Mouse (Mus musculus): ENCODE results near the gene Atp2a2. TPM values are rescaled to one million over a fixed set of nuclear protein-coding genes. Genes with fewer than 3 reads are reported as not detected.

The Atp2a2 gene
- polyA plus RNA-seq, 1 experiment: 60.1 TPM

- Histone ChIP-seq H3K27ac (ENCODE audit: insufficient read depth, low read depth, low read length) (peak overlapping the region; percentile 3; the same call in 1 of the 2 replicates), H3K27me3 (ENCODE audit: control insufficient read depth, insufficient read depth, low read length) (no peaks in the 10 kb centered on the region), H3K4me3 (ENCODE audit: low read depth, low read length) (no peak overlapping the region), H3K36me3 (ENCODE audit: control insufficient read depth, insufficient read depth, low read length) (no peaks in the 10 kb centered on the region), H3K4me1 (ENCODE audit: control insufficient read depth, insufficient read depth, insufficient read length, low read length) (peaks cover 50% of the 10 kb centered on the region)
- TF ChIP-seq CTCF (IDR thresholded peaks at IDR 0.05; ENCODE audit: extremely low read depth, insufficient read length, insufficient replicate concordance, low read depth, low read length) (no peak), POLR2A (IDR thresholded peaks at IDR 0.05; ENCODE audit: low read depth, low read length) (no peak)
- 54% methylated on average over 23 of the region's 23 CpGs for WGBS
These were observed 18.5 kb upstream of the Atp2a2 start for GRCm38 (mm10) chr5:122520254-122521129.

DNA sequence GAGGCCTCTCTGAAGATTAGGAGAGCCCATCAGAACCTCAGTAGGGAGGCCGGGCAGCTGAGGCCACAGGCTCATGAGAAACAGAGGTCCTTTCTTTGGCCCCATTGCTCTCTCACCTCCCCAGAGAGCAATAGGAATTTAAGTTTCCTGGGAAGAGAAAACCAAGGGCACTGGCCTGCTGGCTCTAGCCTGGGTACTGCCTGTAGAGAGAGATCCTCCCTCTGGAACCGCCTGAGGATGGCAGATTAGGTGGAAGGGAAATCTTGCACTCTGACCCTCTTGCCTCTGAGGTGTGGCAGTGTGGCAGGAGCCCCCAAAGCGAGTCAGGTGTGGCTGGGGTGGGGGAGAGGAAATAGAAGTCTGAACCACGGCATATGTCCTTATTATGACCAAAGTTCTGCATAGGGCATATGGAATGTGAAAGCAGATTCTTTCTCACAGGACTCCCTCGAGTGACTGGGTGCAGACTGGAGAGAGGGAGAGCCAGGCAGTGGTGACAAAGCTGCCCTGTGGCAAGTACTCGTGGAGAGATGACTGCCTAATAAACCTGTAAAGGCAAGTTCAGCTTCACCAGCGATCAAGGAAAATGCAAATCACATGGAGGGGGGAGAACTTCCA lies 17.1 kb upstream of the Atp2a2 start:
- WGBS: 19% methylated on average over 7 of the region's 7 CpGs
- Histone ChIP-seq H3K36me3 (ENCODE audit: control insufficient read depth, insufficient read depth, low read length) (no peaks in the 10 kb centered on the region), H3K4me3 (ENCODE audit: low read depth, low read length) (no peak overlapping the region; the same call in 1 of the 2 replicates), H3K27me3 (ENCODE audit: control insufficient read depth, insufficient read depth, low read length) (no peaks in the 10 kb centered on the region), H3K4me1 (ENCODE audit: control insufficient read depth, insufficient read depth, insufficient read length, low read length) (peaks cover 42% of the 10 kb centered on the region), H3K27ac (ENCODE audit: insufficient read depth, low read depth, low read length) (peak overlapping the region; percentile 98)
- TF ChIP-seq CTCF (IDR thresholded peaks at IDR 0.05; ENCODE audit: extremely low read depth, insufficient read length, insufficient replicate concordance, low read depth, low read length) (no peak), POLR2A (IDR thresholded peaks at IDR 0.05; ENCODE audit: low read depth, low read length) (no peak)

GRCm38 (mm10) chr5:122518247-122518646 lies 16.2 kb upstream of the Atp2a2 start:
- Histone ChIP-seq H3K36me3 (ENCODE audit: control insufficient read depth, insufficient read depth, low read length) (no peaks in the 10 kb centered on the region), H3K27ac (ENCODE audit: insufficient read depth, low read depth, low read length) (peak overlapping the region; percentile 98), H3K4me1 (ENCODE audit: control insufficient read depth, insufficient read depth, insufficient read length, low read length) (peaks cover 47% of the 10 kb centered on the region), H3K27me3 (ENCODE audit: control insufficient read depth, insufficient read depth, low read length) (no peaks in the 10 kb centered on the region), H3K4me3 (ENCODE audit: low read depth, low read length) (no peak overlapping the region)
- TF ChIP-seq POLR2A (IDR thresholded peaks at IDR 0.05; ENCODE audit: low read depth, low read length): no peak
- TF ChIP-seq CTCF (IDR thresholded peaks at IDR 0.05; ENCODE audit: extremely low read depth, insufficient read length, insufficient replicate concordance, low read depth, low read length): no peak
- 32% methylated on average over 8 of the region's 8 CpGs for WGBS

DNA sequence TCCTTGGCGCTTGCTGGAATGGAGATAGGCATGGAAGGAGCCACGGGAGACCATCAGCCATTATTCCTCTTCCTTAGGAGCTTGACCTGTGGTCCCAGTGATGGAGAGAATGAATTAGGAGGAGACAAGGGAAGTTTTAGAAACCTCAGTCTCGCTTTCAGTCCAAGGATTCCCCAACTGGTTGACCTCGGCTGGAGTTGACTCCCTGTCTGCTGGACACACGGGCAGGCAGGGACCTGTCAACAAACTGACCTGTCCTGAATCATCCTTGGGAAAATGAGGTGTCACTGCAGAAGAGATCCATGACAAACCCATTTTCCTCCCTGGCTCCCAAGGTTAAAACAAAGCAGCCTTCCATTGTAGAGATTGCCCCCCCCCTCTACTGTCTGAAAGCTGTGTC lies 14.9 kb upstream of the Atp2a2 start:
- peak overlapping the region; percentile 83 for H3K27ac ChIP-seq (ENCODE audit: insufficient read depth, low read depth, low read length)
- H3K4me1 ChIP-seq (ENCODE audit: control insufficient read depth, insufficient read depth, insufficient read length, low read length): peaks cover 49% of the 10 kb centered on the region
- H3K27me3 ChIP-seq (ENCODE audit: control insufficient read depth, insufficient read depth, low read length): no peaks in the 10 kb centered on the region

DNA sequence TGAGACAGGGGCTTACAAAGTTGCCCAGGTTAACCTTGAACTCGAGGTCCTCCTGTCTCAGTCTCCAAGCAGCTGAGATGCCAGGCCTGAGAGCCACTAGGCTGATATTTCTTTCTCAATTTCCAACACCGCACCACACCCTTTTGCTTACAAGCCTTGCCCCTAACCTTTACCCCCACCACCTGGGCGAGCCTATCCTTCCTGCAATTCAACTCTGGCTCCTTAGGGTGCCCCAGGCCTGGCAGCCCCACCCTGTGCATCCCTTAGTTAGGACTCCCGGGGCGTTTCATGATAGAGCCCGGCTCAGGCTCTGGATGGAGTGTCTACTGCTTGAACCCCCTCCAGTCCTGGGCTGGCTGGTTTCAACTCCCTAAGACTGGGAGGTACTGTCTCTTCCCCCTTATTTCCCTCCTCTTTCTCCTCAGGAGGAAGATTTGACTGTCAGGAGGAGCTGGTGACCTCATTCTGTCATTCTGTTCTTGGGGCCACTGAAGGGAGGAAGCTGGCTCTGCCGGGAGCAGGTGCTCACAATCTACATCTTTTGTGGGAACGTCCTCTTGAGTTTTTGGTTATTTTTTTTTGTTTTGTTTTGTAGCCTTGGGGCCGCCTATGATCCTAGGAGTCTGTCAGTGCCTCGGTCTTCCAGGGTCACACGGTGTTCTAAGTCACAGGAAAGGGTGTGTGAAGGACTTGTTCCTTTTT lies 14.2 kb upstream of the Atp2a2 start:
- 31% methylated on average over 11 of the region's 11 CpGs for WGBS
- H3K4me1 ChIP-seq (ENCODE audit: control insufficient read depth, insufficient read depth, insufficient read length, low read length): peaks cover 55% of the 10 kb centered on the region
- peak overlapping the region; percentile 83 for H3K27ac ChIP-seq (ENCODE audit: insufficient read depth, low read depth, low read length)

More for the DNA sequence above, 14.9 kb upstream of the Atp2a2 start:
- no peaks in the 10 kb centered on the region for H3K36me3 ChIP-seq (ENCODE audit: control insufficient read depth, insufficient read depth, low read length)
- no peak overlapping the region for H3K4me3 ChIP-seq (ENCODE audit: low read depth, low read length)
- TF ChIP-seq POLR2A (IDR thresholded peaks at IDR 0.05; ENCODE audit: low read depth, low read length) (no peak), CTCF (IDR thresholded peaks at IDR 0.05; ENCODE audit: extremely low read depth, insufficient read length, insufficient replicate concordance, low read depth, low read length) (no peak)
- 87% methylated on average over 5 of the region's 5 CpGs for WGBS

GRCm38 (mm10) chr5:122514127-122514521 lies 12.1 kb upstream of the Atp2a2 start:
- Histone ChIP-seq H3K27ac (ENCODE audit: insufficient read depth, low read depth, low read length) (no peak overlapping the region; the same call in 1 of the 2 replicates), H3K4me3 (ENCODE audit: low read depth, low read length) (no peak overlapping the region), H3K27me3 (ENCODE audit: control insufficient read depth, insufficient read depth, low read length) (no peaks in the 10 kb centered on the region), H3K4me1 (ENCODE audit: control insufficient read depth, insufficient read depth, insufficient read length, low read length) (peaks cover 52% of the 10 kb centered on the region), H3K36me3 (ENCODE audit: control insufficient read depth, insufficient read depth, low read length) (no peaks in the 10 kb centered on the region)
- TF ChIP-seq CTCF (IDR thresholded peaks at IDR 0.05; ENCODE audit: extremely low read depth, insufficient read length, insufficient replicate concordance, low read depth, low read length): no peak
- no peak for TF ChIP-seq POLR2A (IDR thresholded peaks at IDR 0.05; ENCODE audit: low read depth, low read length)
- WGBS: 28% methylated on average over 8 of the region's 8 CpGs

More for the DNA sequence above, 14.2 kb upstream of the Atp2a2 start:
- 0 out of 2 replicates have a peak, but pooled peaks have one; percentile 19 for TF ChIP-seq POLR2A (IDR thresholded peaks at IDR 0.05; ENCODE audit: low read depth, low read length)
- TF ChIP-seq CTCF (IDR thresholded peaks at IDR 0.05; ENCODE audit: extremely low read depth, insufficient read length, insufficient replicate concordance, low read depth, low read length): no peak; the same call in 1 of the 2 replicates
- Histone ChIP-seq H3K27me3 (ENCODE audit: control insufficient read depth, insufficient read depth, low read length) (no peaks in the 10 kb centered on the region), H3K36me3 (ENCODE audit: control insufficient read depth, insufficient read depth, low read length) (no peaks in the 10 kb centered on the region), H3K4me3 (ENCODE audit: low read depth, low read length) (no peak overlapping the region)
